Mouse (Mus musculus) monocyte, adult 2 months (primary cell): ENCODE results near the gene Actr10.

Experiments used
- DNase-seq, 2 experiments: peaks; one replicate each; pipeline ENCODE4 v3.0.0; 2022; ENCODE audit warnings: low spot score in 2 of 2, low read depth in 1 of 2

Gene Actr10

DNA sequence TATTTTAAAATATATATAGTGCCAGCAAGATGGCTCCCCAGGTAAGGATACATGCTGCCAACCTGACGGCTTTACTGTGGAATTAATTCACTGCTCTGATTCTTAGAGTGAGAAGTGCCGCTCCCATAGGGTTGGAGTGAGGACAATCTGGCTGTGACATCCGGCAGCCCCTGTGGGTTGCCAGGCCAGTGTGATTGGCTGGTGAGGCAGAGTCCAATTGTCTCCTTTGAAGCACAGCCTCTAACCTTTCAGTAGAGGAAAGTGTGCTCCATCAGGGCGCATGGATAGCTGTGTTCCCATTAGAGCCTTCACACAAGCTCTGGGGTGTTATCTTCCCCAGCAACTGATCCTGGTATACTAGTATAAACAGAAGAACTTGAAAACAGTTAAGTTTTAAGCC lies 21.0 kb downstream of the Actr10 start:
- DNase-seq: no peak

DNA sequence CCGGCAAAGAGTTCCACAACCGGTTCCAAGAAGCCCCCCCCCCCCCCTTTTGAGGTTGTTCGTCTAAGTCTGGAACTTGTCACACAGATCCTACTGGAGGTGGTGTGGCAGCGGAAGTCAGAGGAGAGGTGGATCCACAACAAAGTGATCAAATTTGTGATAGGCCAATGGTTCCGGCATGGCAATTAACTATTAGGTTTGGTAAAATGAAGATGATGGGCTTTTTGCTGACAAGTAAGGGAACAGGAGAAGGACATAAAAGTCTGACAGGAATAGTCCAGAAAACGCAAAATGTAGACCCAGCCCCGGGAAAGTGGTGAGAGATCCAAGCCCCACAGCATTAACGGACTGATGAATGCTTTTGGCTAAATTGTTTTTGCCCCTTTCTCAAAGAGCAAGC lies 29.9 kb downstream of the Actr10 start:
- DNase-seq: no peak

GRCm38 (mm10) chr12:70968141-70968790 lies 30.6 kb downstream of the Actr10 start:
- DNase-seq: peak; percentile 75 to 80

DNA sequence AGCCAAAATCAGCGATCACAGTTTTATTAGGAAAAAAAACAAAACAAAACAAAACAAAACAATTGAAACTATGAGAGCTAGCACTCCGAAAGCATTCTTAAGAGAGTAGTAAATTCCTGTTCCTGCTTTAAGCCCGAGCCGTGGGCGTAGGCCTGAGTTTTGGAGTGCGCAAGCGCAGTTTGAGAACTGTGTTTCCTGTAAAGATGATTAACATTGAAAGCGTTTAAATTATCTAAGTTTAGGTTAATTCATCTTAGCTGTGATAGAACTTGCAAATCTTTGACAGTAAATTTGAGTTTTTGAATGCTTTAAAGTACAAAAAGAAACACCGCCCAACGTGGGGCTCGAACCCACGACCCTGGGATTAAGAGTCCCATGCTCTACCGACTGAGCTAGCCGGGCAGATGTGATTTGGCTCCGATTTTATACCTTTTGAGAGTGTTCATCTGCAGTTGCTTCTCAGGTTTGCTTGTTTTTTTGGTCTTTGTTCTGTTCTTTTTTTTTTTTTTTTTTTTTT lies 31.2 kb downstream of the Actr10 start:
- DNase-seq: peak; percentile 65 to 87

GRCm38 (mm10) chr12:70969485-70970184 lies 32.0 kb downstream of the Actr10 start:
- DNase-seq: peak; percentile 7 to 8

- DNase-seq: no peak
Measured at GRCm38 (mm10) chr12:70973831-70974230, 36.2 kb downstream of the Actr10 start.

DNA sequence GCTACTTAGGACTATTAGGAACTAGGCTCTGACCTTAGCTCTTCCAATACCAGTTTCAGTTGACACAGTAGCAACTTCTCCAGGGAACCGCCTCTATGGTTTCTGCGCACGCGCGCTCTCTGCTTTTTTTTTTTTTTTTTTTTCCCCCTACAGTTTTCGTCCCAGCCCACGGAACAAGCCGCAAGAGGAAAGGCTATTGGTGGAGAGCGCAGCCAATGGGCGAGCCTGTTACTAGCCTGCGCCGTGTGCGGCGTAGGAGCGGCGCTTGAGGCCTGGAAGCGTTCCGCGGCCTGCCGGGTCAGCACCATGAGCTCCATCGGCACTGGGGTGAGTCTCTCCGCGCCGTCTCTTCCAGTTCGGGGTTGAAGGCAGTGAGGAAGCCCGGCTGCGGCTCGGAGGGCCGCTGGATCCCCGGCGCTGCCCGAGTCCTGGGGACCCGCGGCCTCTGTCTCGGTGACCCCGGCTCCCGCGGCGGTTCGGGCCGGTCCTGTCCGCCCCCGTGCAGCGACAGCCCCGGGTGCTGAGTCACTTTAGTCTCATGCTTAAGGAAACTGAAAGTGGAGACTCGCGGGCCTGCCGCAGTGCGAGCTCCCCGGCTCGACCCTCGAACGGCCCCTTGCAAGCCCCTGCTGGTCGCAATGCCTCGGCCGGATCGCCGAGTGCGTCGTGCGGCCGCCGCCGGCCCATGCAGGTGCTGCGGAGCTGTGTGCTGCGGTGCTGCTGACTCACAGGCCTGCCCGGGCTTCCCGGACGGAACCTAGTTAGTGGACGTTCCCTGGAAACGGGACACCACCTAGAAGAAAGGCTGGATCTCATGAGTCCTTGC lies 37.0 kb downstream of the Actr10 start, which contains the start of gene Psma3:
Gene Psma3 (plus strand): TSS at position 181 of the 826 bp plus-strand sequence.
- peak; percentile 64 to 80 for DNase-seq

- DNase-seq: no peak
Measured at GRCm38 (mm10) chr12:70975406-70975805, 37.7 kb downstream of the Actr10 start.

DNA sequence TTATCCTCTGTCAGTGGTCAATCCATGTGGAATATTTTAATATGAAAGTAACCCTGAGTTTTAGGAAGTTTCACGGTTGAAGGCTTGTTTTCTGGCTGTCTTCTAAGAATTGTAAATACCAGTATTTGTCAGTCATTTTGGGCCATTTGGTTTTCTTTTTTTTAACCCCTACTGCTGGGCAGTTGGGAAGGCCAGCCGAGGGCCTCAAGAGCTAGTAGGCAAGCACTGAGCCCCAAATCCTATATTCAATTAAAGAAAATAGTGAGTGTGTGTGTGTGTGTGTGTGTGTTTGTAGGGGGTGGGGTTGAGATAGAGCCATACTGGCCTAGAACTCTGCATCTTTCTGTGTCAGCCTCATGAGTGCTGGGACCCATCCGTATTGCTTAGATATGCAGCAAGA lies 38.2 kb downstream of the Actr10 start:
- DNase-seq: no peak

GRCm38 (mm10) chr12:70978345-70978744 lies 40.7 kb downstream of the Actr10 start:
- no peak for DNase-seq

DNA sequence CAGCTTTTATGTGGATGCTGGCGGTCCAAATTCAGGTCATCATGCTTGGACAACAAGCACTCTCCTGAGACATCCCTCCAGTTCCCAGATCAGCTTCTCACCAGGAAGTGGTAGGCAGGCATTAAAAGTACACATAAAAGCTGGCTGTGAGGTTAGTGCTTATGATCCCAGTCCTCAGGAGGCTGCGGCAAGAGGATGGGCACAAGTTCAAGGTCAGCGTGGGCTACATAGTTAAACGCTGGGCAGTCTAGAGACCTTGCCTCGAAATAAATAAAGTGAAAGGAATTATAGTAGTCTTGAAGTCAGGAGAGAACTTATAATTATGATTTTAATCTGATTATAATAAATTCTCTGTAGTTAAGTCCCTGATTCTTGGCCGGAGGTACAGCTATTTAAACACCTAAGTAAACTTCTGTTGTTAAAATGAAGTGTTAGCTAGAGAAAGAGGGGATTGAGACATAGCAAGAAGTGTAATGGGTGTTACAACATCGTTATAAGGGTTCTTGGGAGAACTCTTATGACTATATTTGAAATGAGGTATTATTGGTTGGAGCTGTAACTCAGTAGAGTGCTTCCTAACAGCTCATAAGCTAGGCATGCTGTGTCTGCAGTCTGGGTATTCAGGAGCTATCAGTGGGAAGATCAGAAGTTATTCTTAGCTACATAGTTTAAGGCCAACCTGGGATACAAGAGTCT lies 47.3 kb downstream of the Actr10 start:
- no peak for DNase-seq

DNA sequence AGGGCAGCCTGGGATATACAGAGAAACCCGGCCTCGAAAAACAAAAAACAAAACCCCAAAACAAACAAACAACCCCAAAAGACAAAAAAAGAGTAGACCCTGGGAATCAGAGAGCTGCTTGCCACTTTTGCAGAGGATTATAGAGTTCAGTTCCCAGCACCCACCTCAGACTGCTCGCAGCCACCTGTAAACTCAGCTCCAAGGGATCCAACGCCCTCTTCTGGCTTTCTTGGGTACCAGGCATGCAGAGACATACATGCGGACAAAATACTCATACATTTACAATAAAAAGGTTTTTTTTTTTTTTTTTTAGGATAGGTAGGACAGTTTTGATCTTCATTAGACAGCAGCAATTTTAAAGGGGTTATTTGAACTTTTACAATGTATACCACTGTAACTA lies 59.6 kb downstream of the Actr10 start:
- no peak for DNase-seq

GRCm38 (mm10) chr12:70999423-70999903 lies 61.8 kb downstream of the Actr10 start:
- peak; percentile 23 to 44 for DNase-seq

- no peak for DNase-seq
Measured at GRCm38 (mm10) chr12:71000344-71000743, 62.7 kb downstream of the Actr10 start.

- no peak for DNase-seq
Measured at GRCm38 (mm10) chr12:71001456-71001855, 63.8 kb downstream of the Actr10 start.

DNA sequence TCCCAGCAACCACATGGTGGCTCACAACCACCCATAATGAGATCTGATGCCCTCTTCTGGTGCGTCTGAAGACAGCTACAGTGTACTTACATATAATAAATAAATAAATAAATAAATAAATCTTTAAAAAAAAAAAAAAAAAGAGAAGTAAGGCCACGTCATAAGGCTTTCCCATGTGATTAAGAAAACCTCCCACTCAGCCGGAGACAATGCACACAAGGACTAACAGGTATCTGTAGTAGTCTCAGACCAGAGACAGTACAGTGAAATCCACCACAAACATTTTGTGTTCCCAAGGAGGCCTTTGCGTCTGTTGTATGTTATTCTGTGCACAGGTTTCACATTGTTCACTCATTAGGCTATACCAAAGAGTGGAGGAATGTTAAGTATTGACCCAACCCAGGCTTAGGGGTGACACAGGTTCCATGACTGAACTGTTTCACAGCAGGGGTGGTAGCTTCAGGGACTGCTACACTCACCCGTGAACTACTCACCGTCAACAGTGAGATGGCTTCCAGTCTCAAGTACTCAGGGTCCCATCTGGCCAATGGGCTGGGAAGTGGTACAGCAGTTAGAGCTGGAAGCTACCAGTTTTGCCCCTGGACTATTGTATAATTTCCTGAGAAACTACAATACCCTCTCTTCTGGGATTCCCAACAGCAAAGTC lies 66.2 kb downstream of the Actr10 start:
- no peak for DNase-seq

DNA sequence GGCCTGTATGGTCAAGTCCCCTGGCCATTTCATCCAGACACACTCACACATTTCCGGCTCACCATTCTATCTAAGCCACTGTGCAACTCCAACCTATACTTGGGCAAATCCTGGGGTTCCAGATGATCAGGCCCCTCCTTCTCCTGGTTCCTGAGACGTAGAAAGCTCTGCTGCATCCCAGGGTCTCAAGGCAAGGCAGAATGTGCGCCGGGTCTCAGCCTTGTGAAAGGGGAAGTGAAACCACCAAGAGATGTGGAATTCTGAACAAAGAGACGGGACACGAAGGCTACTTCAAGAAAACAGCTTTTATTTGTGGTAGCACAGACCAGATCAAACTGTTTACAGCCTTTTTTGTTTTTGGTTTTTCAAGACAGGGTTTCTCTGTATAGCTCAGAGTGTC lies 68.5 kb downstream of the Actr10 start:
- DNase-seq: no peak

- no peak for DNase-seq
Measured at GRCm38 (mm10) chr12:71006901-71007300, 69.2 kb downstream of the Actr10 start.

- DNase-seq: no peak
Measured at GRCm38 (mm10) chr12:71009769-71010168, 72.1 kb downstream of the Actr10 start.
